Mouse (Mus musculus): ENCODE results near the gene Rer1.

The Rer1 gene

GRCm38 (mm10) chr4:155033115-155033514 lies 53.1 kb downstream of the Rer1 start:
- in situ Hi-C loops (cut with MboI, MseI) = loop anchor here (25.0 kb wide), 1 partner anchor 546 kb away; no protein-coding TSS in a partner anchor

GRCm38 (mm10) chr4:155024170-155025010 lies 61.8 kb downstream of the Rer1 start:
- in situ Hi-C loops (cut with MboI, MseI) = loop anchor here (25.0 kb wide), 1 partner anchor 537 kb away; no protein-coding TSS in a partner anchor
